Mouse (Mus musculus) neutrophil, adult 59 days (primary cell): Measurements from ENCODE around the gene Art1. TPM values are rescaled to one million over a fixed set of nuclear protein-coding genes. Genes with fewer than 3 reads are reported as not detected.

Experiments
- total RNA-seq, 2 experiments: library from RNA; stranded (reverse); gene quantifications; 1 replicate in 1 of 2; 2 replicates in 1 of 2; pipeline ENCODE4 v1.2.4; 2023

Art1 gene
- total RNA-seq: not detected

GRCm38 (mm10) chr7:102101487-102101886 is at the start of gene Art1:
Art1 (plus strand) TSS chr7:102101743.

DNA sequence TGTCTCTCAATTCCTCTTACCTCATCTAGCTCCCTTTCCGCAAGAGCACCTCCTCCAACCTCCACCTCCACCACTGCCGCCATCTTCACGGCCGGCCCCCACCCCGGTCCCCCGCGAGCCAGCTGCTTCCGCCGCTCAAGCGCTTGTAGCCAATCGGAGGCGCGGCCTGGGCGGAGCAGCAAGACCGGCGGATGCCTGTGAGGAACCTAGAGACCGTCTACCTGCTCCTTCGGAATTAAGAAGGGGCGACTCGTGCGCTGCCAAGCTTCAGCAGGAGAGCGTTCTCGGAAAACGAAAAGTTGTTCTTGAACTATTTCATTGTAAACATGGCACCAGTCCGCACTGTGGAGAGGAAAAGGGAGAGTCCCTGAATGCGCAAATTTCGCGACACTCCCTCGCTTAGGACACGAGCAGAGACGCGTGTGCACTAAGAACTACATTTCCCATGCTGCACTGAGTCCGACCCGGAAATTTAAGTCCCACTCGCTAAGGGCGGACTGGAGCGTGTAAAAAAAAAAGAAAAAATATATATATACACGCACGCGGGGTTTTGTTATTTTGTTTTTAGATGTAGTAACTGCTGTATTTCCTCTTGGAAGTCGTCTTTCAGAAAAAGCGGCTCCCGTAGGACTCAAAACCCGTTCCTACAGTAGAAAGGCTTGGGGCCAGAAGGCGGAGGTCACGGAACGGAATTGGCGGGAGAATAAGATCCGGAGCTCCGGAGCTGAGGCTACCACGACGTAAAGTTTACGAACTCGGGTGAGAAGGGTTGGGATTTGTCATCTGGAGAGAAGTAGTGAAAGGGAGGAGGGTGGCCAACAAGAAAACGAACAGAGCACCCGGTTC is 36.3 kb upstream of the Art1 start, which contains the start of the genes Rnf121, Xndc1 and Xntrpc:
Gene Rnf121, minus strand, starts transcription at position 424 of the 846 bp plus-strand sequence.
Gene Xndc1, plus strand, starts transcription at position 466 of the 846 bp plus-strand sequence.
Gene Xntrpc, plus strand, starts transcription at position 668 of the 846 bp plus-strand sequence.

GRCm38 (mm10) chr7:102082816-102083215 is 18.7 kb upstream of the Art1 start, which contains the start of gene Trpc2:
Trpc2 (plus strand) TSS chr7:102083116.

GRCm38 (mm10) chr7:102109171-102109570 is 7.6 kb downstream of the Art1 start, which contains the start of gene Art5:
Art5 (minus strand) TSS chr7:102109489.

GRCm38 (mm10) chr7:102116579-102117331 is 15.2 kb downstream of the Art1 start, which contains the start of gene Chrna10:
Chrna10 (minus strand) TSS chr7:102116828.

Other genes starting within 250 kb of the Art1 start
- 1 to 10 TPM in 1 of 2 experiments, not detected in 1; 1.6 TPM for gene Folr2, start 244.5 kb upstream of the Art1 start, total RNA-seq
- gene Anapc15, start 238.0 kb upstream of the Art1 start, total RNA-seq: 10 to 100 TPM; 40.4 to 54.5 TPM
- not detected for gene Folr1, start 231.0 kb upstream of the Art1 start, total RNA-seq
- gene Lamtor1, start 195.8 kb upstream of the Art1 start, total RNA-seq: 100 to 1,000 TPM; 111 to 123 TPM
- not detected for gene Tomt, start 195.4 kb upstream of the Art1 start, total RNA-seq
- under 1 TPM in 1 of 2 experiments, not detected in 1; 0.71 TPM for gene Lrrc51, start 167.8 kb upstream of the Art1 start, total RNA-seq
- gene Numa1, start 167.6 kb upstream of the Art1 start, total RNA-seq: 100 to 1,000 TPM; 115 to 133 TPM
- gene Il18bp, start 83.1 kb upstream of the Art1 start, total RNA-seq: 10 to 100 TPM; 27.4 to 36.7 TPM
- gene Rnf121, start 36.3 kb upstream of the Art1 start, total RNA-seq: 10 to 100 TPM; 16.2 to 16.8 TPM
- gene Xndc1, start 36.2 kb upstream of the Art1 start, total RNA-seq: 10 to 100 TPM; 11.4 to 13.0 TPM
- gene Xntrpc, start 36.0 kb upstream of the Art1 start, total RNA-seq: 1 to 10 TPM in 1 of 2 experiments, under 1 TPM in 1; 0.11 to 1.1 TPM
- gene Trpc2, start 18.6 kb upstream of the Art1 start, total RNA-seq: under 1 TPM in 1 of 2 experiments, not detected in 1; 0.98 TPM
- gene Art5, start 7.7 kb downstream of the Art1 start, total RNA-seq: not detected
- gene Chrna10, start 15.1 kb downstream of the Art1 start, total RNA-seq: not detected
- 10 to 100 TPM; 60.2 to 65.2 TPM for gene Nup98, start 108.4 kb downstream of the Art1 start, total RNA-seq
- gene Pgap2, start 108.5 kb downstream of the Art1 start, total RNA-seq: 10 to 100 TPM; 36.8 to 41.9 TPM
- 100 to 1,000 TPM; 448 to 461 TPM for gene Rhog, start 154.3 kb downstream of the Art1 start, total RNA-seq
- 10 to 100 TPM; 81.7 to 91.0 TPM for gene Stim1, start 166.1 kb downstream of the Art1 start, total RNA-seq